Mouse (Mus musculus): ENCODE measurements around the gene Dnah8.

The Dnah8 gene

DNA sequence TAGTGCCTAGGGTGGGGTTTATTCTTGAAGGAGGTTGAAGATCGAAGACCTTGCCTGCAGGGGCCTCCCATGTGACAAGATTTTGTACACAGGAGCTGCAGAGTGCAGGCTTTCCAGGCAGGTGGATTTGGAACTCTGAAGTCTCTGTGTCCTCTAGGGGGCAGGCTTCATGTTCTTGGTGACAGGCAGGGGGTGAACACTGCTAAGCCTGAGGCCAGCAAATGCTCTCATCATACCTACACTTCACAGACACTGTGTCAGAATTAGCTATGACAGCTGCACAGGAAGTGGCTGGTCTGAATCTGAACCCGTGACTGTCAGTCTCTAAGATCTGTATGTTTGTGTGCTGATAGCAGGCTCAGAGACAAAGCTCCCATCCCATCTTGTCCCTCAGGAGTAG lies 268.6 kb downstream of the Dnah8 start:
- DNase-seq: peak; percentile 84

DNA sequence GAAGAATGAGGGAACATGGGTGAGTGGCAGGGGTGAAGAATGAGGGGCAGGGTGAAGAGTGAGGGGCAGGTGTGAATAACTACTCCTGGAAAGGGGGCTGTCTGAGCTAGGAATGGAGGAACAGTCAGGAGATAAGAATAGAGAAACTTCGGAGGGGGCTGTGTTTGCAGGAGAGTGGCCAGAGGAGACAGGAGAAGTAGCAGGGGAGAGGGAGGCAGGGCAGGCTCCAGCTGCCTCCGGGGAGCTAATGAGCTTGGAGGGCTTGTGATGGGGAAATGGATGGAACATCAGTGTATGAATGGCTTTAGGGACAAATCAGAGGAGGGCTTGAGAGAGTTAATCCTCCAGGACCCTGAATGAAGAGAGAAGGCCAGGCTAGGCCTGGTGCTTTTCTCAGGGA lies 272.9 kb downstream of the Dnah8 start:
- no peak for DNase-seq

DNA sequence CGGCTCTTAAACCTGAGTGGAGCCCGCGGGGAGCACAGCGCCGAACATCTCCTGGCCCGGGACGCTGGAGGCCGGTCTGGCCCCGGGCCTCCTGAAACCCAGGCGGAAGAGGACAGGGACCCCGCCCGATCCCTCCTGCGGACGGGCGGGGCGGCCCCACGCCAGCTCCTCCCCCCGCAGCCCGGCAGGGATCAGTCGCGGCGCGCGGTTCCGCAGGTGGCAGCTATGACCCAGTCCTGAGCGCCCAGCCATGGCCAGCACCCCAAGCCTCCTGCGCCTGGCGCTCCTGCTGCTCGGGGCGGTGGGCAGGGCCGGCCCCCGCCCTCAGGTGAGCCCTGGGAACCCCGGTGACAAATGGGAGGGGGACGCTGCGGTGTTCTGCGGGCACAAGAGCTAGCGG lies 277.5 kb downstream of the Dnah8 start, which contains the start of gene Glp1r:
Glp1r (plus strand) TSS at position 191 of the 400 bp plus-strand sequence.
- DNase-seq: peak; percentile 14

DNA sequence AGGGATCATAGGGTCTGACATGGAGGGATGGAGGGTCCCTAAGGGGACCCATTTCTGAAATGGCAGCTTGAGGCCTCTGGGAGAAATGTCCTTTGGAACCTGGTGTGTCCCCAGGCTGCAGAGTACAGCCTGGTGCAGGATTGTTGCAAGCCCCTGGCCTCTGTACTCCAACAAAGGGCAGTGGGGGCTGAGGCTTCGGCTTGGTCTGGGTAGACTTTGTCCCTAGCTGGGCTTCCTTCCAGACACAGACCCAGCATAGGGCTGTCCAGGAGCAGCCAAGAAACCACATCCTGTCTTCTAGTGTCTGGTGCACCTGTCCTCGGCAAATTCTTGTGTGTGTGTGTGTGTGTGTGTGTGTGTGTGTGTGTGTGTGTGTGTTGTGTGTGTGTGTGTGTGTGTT lies 279.9 kb downstream of the Dnah8 start:
- no peak for DNase-seq

DNA sequence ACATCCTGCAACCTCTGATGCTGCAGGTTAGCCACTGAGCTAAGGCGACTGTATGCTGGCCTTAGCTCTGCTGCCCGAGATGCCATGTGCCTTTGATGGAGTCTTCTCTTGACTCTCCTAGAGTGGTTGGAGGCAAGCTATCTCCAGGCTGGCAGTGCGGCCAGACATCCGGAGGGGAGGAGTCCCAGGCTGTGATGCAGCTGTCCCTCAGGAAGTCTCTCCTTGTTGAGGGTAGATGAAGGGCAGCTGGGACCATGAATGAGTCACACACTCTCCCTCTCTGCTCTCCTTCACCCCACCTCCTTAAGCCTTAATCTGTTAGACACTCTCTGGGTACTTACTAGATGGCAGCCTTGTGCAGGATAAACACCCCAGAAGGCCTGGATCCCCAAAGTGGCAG lies 283.4 kb downstream of the Dnah8 start:
- DNase-seq: no peak

DNA sequence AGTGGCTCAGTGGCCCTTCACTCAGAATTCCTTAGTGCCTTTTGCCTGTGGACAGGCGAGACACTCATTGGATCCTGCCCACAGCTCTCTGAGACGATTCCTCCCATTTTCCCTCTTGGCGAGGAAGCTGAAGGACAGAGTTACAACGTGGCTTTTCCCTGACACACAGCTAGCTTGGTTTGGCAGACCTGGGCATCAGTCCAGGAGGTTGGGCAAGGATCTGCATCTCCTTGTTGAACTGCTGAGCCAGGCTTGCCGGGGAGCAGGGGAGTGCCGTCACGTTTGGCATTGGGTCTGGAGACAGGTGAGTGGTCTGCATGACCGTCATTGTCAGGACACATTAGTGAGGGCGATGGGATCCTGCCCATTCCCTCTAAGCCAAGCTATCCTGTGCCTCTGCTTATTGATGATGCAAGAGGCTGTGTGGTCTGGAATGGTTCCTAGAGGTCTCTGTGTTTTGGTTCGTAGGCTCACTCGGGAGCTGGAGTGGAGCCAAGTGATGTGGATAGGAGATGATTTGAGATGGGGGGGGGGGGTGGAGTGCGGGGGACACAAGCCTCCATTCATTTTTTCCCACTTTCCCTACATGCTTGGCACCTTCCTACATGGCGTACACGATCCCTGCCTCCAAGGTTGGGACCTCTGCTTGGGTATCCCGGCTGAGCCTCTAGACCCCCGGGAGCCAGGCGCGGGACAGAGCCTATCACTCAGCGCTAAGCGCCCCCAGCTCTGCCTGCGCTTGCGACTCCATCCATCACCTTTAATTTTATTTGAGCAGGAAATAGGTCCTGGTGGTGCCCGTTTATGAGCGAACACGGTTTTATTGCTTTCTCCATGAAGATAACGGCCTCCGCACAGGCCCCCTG lies 286.9 kb downstream of the Dnah8 start:
- DNase-seq: no peak

DNA sequence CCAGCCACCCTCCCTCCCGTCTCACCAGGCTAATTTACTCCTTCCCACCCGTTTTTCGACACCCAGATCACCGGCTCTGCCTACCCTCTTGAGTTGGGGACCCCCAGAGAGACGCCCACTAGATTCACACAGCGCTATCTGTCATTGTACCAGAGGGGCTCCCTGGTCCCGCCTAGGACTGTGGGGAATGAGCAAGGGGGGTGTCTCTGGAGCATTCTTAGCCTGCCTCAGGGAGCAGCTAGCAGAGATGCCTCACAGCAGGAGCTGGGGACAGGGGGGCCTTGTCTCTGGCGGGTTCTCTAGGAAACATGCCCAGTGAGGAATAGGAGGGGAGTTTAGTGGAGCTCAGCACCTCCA lies 287.6 kb downstream of the Dnah8 start:
- DNase-seq: no peak

DNA sequence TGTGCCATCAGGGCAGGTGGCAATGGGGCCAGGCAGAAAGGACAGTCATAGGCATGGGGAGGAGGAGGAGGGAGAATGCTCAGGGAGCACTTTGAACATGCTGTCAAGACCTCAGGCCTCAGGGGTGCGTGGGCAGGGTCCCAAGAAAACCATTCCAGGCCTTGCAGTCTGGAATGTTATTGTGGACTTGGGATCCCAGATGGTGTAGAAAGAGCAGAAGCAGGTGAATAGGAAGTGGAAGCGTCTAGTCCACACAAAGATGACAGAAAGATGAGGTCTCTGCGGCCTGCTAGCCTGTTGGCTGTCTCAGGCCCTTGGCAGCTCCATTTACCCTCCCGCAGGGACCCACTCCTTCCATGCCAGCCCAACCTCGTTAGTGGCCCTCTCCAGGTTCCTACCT lies 288.4 kb downstream of the Dnah8 start:
- no peak for DNase-seq

DNA sequence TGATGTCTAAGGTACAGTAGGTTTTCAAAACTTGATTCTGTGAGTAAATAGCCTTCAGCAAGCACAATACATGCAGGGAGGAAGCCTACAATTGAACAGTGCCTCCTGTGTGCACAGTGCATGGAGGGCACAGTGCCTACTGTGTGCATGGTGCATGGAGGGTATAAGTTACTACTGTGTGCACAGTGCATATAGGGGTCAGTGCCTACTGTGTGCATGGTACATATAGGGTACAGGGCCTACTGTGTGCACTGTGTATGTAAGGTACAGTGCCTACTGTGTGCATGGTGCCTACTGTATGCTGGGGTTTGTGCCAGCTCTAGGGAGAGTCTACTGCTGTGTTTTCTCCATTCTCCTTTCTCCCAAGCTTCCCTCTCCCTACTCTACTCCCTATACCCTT lies 290.1 kb downstream of the Dnah8 start:
- no peak for DNase-seq

DNA sequence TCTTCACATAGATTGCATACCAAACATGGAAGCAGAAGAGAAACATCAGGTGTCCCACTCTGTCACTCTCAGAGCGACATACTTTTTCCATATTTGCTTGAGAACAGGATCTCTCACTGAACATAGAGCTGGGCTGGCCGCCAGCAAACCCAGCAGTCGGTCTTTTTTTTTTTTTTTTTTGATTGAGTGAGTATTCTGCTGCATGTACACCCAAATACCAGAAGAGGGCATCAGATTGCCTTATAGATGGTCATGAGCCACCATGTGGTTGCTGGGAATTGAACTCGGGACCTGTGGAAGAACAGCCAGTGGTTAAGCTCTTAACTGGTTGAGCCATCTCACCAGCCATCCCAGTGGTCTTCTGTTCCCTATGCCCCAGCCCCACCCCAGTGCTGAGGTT lies 299.4 kb downstream of the Dnah8 start:
- DNase-seq: no peak

Measured in thymus, postnatal 14 days (tissue).